Mouse (Mus musculus): ENCODE results near the gene Zwilch.
"Not testable (repeated sequence)": the region's sequence is repeated elsewhere in the genome, so short reads cannot be mapped to it uniquely, and the experiment has no call there.

Zwilch gene

DNA sequence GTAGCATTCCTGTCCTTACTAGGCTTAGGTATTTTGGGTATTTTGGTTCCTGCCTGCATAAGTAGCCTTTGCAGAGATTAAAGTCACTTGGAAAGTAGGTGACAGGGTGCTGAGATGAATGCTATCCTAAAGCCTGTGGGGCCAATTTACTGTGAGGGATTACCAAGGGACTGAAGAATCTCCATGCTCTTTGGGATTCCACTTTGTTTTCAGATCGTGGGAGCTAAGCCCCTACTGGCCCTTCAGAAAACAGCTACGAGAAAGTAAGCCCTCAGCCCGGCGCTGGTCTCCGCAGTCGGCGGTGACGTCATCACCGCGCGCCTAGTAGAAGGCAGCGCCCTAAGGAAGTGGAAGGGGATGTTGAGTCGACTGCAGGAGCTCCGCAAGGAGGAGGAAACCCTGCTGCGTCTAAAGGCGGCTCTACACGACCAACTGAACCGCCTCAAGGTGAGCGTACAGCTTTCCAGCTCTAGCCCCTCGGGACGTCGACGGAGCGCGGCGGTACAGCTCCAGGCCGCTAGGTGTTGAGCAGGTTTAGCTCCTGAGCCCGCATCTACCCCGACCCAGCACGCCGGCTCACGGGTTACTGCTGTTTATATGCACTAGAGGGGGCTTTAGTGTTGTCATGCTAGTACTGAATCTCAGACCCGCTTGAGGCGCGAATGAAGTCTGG is 6.2 kb upstream of the Zwilch start, which contains the start of gene Snapc5:
Snapc5 (plus strand) TSS at position 301 of the 673 bp plus-strand sequence.
- DNase-seq (ENCODE audit: low read depth, low spot score): peak; percentile 91

GRCm38 (mm10) chr9:64178610-64178973 is 5.7 kb upstream of the Zwilch start:
- no peak for DNase-seq (ENCODE audit: low read depth, low spot score)

GRCm38 (mm10) chr9:64175378-64175777 is 2.5 kb upstream of the Zwilch start:
- DNase-seq (ENCODE audit: low read depth, low spot score): no peak

- no peak for DNase-seq (ENCODE audit: low read depth, low spot score)
Measured at GRCm38 (mm10) chr9:64174766-64175165, 1.9 kb upstream of the Zwilch start.

DNA sequence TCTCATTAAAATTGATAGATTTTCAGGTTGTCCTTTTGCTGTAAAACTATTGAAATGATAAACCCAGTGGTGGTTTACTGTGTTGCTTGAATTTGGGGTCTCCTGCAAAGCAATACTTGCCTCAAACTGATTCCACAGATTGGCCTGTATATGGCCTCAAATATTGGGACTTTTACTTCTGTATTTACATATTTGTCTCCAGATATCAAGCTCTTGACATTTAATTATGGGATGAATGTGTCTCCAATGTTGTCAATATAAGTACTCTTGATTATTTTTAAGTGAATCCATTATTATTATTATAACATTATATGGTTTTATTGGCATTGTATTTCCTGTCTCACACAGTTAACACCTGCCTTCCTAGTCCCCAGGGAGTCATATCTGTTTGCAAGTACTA is 1.4 kb upstream of the Zwilch start:
- no peak for DNase-seq (ENCODE audit: low read depth, low spot score)

GRCm38 (mm10) chr9:64173666-64174220 is 839 bp upstream of the Zwilch start:
- DNase-seq (ENCODE audit: low read depth, low spot score): no peak

DNA sequence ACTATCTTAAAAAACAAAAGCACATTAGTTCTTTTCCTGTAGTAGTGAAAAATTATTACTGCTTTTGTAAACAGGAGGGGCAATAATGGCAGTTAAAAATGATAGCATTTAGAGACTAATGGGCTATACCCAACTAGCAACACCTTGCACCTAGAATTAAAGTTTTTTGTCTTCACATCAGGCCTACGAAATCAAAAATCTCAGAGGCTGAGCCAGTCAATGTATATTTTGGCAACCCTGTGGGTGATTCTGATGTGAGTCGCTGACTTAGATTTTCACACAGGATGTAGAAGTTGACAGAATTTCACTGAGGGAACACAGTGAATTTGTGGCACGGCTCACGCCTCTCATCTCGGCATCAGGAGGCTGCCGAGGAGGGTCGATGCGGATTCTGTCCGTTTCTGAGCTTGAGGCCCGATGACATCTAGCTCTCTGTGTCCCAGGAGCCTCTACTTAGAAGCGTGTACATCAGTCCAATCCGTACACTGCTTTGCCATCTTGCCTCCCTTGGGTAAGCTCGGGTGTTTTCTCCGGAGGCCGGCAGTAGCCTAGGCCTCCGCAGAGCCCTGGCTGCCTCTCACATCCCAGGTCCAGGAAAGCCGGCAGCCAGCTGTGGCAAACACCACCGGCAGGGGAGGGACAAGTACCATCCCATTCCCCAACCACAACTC is 624 bp downstream of the Zwilch start:
- DNase-seq (ENCODE audit: low read depth, low spot score): no peak

DNA sequence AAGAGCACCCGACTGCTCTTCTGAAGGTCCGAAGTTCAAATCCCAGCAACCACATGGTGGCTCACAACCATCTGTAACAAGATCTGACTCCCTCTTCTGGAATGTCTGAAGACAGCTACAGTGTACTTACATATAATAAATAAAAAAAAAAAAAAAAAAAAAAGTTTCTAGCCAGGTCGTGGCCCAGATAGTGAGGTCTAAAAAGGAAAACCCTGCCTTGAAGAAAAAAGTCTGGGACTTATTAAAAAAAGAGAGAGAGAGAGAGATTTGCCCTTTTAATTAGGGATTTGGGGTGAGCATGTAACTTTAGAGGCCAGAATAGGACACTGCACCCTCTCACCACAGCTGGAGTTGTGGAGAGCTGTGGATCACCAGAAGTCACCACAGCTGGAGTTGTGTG is 2.9 kb downstream of the Zwilch start:
- not testable (repeated sequence) for DNase-seq (ENCODE audit: low read depth, low spot score)

- DNase-seq (ENCODE audit: low read depth, low spot score): no peak
Measured at GRCm38 (mm10) chr9:64160471-64160870, 12.4 kb downstream of the Zwilch start.

GRCm38 (mm10) chr9:64156641-64157040 is 16.3 kb downstream of the Zwilch start:
- DNase-seq (ENCODE audit: low read depth, low spot score): no peak

DNA sequence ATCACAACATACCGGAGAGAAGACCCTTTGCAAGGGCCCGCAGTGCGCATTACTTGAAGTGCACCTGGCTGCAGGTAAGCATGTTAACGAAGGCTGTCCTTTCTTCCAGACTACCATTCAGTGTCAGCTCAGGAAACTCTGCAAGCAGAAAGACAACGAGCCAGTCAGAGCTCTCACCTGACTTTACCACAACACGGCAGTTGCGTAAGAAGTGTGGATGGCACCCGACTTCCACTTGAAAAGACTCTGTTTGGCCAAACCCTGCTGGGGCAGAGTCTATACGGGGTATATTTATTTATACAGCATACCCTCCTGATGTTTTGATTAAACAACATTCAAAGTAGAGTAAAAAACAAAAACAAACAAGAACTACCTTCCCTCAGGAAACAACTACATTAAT is 33.0 kb downstream of the Zwilch start:
- no peak for DNase-seq (ENCODE audit: low read depth, low spot score)

DNA sequence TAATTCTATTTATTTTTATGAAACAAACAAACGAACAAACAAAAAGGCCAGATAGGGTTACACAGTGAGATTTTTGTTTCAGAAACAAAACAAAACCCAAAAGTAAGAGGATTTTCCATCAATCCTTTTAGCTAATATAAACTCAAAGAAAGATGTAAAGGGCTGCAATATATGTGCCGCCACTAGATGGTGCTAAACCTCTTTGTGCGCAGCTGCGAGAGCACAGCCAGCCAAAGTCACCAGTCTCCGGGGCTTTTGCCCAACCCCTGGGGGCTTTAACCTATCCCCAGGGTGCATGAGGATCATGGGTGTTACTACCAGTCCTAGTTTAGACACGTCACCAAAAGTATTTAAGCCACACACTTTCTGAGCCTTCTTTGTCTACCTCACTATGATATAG is 34.0 kb downstream of the Zwilch start:
- DNase-seq (ENCODE audit: low read depth, low spot score): not testable (repeated sequence)

DNA sequence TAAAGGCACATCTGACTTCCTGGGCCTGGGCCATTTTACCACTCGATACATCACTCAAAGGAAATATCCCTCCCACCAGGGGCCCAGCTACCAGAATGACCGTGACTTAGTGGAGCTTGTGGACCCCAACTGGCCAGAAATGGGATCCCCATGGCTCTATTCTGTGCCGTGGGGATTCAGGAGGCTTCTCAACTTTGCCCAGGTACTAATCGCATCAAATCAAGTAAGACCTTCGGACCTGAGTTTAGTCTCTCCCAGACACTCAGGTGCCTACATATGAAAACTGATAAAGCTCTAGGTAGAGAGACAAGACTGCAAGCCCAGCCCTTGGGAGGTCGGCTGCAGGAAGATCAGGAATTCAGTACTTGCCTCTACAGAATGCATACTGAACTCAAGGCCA is 41.3 kb downstream of the Zwilch start:
- DNase-seq (ENCODE audit: low read depth, low spot score): no peak

DNA sequence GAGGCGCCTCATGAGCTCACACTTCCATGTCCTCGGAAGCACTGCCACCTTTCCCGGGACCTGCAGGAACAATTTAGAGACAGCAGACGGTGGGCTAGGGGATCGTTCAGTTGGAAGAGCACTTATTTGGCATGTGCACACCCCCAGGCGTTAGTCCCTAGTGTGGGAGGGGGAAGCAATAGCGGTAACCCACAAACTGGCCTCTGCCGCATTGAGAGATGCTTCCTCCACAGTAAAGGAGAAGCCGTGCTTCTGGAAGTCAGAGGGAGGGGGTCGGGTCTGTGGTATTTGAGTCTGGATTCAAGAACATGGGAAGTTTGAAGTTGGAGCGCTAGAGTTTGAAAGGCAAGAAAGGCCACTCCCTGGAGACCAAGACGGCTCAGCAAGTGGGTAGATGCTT is 46.8 kb downstream of the Zwilch start:
- no peak for DNase-seq (ENCODE audit: low read depth, low spot score)

- DNase-seq (ENCODE audit: low read depth, low spot score): no peak
Measured at GRCm38 (mm10) chr9:64125307-64125706, 47.6 kb downstream of the Zwilch start.

GRCm38 (mm10) chr9:64124846-64125245 is 48.1 kb downstream of the Zwilch start:
- DNase-seq (ENCODE audit: low read depth, low spot score): not testable (repeated sequence)

DNA sequence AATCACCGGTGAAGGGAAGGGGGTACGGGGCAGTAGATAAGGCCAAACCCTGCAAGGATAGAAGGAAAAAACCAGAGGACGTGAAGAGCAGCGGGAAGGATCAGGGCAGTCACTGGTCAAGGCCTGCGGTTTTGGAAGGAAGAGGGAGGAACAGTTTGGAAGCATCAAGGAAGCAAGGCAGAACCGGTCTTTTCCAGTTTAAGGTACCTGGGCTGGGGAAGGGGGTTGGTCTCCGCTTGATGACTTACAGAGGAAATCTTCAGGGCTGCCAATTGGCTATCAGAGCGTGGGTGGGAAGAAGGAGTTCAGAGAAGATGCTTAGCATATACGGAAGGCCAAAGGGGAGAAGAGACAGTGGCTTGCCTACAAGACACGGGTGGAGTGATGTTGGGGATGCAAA is 50.3 kb downstream of the Zwilch start:
- no peak for DNase-seq (ENCODE audit: low read depth, low spot score)

DNA sequence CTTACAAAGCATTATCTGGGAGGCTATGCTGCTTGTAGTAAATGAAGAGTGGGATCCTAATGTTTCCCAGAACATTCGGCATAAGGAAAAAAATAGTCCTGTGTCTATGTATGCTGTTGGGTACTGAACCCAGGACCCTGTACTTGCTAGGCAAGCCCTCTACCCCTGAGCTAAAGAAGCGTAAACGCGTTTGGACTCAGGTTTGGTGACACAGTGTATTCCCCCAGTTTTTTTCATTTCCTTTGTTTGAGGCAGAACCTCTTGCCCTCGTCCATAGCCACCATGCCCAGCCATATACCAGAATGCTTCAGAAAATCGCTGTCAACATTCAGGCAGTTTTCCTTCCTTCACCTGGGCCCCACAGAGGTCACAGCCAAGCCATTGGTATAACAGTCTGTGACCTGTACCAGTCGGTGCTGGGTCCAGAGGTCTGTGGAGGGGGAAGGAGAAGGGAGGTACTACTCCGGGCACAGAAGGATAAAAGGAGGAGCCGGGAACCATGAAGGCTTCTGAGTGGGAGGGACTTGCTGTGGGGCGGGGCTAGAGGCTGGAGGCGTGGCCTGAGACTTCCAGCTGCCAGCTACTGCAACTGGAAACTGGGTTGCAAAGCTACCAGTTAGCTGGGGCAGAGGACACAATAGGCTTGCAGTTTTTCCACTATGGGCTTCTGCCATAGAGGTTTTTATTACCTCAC is 52.2 kb downstream of the Zwilch start:
- no peak for DNase-seq (ENCODE audit: low read depth, low spot score)

GRCm38 (mm10) chr9:64119898-64120297 is 53.0 kb downstream of the Zwilch start:
- no peak for DNase-seq (ENCODE audit: low read depth, low spot score)

DNA sequence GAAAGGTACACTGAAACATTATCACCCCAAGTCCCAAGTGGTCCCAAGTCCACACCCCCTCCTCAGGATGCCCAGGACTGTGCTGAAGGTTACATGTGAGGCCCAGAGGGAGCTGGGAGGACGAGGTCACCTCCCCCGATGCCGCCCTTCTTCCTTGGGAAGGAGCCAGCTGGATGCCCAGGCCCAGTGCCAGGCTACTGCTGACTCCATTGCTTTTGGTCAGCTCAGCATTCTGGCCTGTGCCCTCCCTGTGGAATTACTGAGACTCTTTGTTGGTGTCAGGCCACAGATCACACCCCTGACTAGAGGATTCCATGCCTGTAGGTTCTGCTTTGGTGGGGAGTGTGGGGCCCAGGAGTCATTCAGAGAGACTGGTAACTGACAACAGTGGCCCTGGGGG is 56.0 kb downstream of the Zwilch start, which contains the start of gene Lctl:
Lctl (plus strand) TSS at position 272 of the 400 bp plus-strand sequence.
- DNase-seq (ENCODE audit: low read depth, low spot score): no peak

DNA sequence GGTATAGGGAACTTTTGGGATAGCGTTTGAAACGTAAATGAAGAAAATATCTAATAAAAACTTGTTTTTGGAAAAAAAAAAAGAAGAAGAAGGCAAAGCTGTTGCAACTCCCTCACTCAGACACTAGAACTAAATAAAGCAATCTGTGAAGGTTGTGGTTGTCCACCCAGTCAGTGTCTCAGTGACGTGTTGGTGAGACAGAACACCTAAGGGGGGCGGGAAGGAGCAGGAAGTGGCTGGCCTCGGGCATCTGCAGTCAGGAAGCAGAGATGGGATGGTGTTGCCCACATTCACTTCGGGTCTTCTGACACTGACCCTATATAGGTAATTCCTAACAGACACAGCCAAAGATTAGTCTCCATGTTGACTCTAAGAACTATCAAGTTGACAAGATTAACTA is 57.1 kb downstream of the Zwilch start:
- DNase-seq (ENCODE audit: low read depth, low spot score): no peak

DNA sequence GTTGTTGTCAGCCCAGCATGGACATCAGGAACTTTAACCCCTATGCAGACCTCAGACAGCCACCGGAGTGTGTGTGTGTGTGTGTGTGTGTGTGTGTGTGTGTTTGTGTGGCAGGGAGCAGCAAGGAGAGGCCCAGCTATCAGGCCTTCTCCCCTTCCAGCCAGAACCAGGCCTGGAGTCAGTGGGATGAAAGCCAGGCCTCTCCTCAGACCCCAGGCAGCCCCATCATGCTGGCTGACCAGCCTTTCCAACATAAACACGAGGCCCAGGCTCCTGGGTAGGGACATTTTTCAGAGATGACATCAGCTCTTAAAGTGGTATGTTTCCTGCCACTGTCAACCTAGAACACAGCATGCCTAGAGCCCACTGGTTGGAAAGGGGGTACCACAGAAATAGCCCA is 58.3 kb downstream of the Zwilch start:
- DNase-seq (ENCODE audit: low read depth, low spot score): no peak

Measured in telencephalon, adult 2 months (tissue).